Mouse (Mus musculus) olfactory bulb, adult 2 months (tissue): Measurements from ENCODE around the gene Rere.

Source experiments
- CTCF ChIP-seq: fragments of 200-500 bp; IDR thresholded peaks from 2 replicates; pipeline ENCODE4 v1.5.1; 2012; ENCODE audit warnings: low read depth, mild to moderate bottlenecking, low read length, moderate library complexity; ENCODE audit not compliant: insufficient read depth
- POLR2A ChIP-seq: fragments of 200-500 bp; IDR thresholded peaks from 2 replicates; pipeline ENCODE4 v1.6.1; 2012; ENCODE audit warnings: mild to moderate bottlenecking, low read depth, low read length, moderate library complexity; ENCODE audit not compliant: insufficient read depth

GRCm38 (mm10) chr4:150540392-150541094 is 259.1 kb downstream of the Rere start:
- TF ChIP-seq CTCF = no peak
- no peak for TF ChIP-seq POLR2A
